Mouse (Mus musculus): ENCODE data around the gene Grb2.

Grb2 gene

GRCm38 (mm10) chr11:115603476-115604303, 104.7 kb downstream of the Grb2 start, which contains the start of the genes Mrps7 and Gga3:
Mrps7 (plus strand) TSS chr11:115603925.
Gga3 (minus strand) TSS chr11:115604051.
- peak; percentile 96 for DNase-seq (ENCODE audit: low read depth)

DNA sequence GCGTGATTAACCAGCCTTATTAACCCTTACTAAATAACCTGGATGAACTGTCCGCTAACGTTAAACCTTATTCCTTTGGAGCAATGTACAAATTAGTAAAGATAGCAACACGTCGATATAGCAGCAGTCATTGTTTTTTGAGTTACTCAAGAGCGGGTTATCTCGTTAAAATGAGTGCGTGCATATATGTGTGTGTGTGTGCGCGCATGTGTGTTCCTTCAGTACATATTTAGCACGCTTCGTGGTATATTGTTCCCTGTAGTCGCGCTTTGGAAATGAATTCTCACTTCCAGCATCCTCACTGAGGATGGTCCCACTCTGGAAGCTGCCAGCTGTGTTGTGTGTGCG, 105.3 kb downstream of the Grb2 start:
- DNase-seq (ENCODE audit: low read depth): no peak

DNA sequence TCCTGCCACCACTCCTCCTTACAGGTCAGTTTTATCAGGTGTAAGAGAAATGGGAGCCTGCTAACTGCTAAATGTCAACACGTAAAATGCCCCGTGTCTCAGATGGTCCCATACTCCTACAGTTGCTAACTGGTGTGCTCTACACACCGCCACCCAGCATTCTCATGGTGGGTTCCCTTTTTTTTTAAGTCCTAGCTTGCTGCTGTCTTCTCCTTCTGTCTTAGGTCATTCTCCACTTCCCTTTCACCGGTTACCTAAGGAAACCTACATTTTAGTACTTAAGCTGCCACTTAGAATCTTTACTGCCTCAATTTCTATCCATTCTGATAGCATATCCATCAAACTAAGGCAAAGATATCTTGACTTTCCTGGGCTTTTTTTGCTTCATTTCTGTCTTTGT, 107.2 kb downstream of the Grb2 start:
- DNase-seq (ENCODE audit: low read depth): no peak

DNA sequence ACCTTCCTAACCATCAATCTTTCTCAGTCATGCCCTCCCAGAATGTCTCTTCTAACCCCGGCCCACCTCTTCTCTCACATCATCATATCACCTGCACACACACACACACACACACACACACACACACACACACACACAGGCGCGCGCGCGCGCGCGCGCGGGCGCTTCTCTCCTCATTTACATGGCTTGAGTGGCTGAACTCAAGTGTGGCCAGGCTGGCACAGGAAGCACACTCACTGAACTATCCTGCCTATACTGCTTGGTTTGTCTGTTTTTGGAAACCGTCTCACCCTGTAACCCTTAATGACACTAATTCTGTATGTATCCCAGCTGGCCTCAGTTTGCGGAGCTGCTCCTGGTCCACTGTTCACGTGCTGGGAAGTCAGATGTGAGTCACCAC, 107.7 kb downstream of the Grb2 start:
- no peak for DNase-seq (ENCODE audit: low read depth)

- DNase-seq (ENCODE audit: low read depth): no peak
These were observed 108.7 kb downstream of the Grb2 start for GRCm38 (mm10) chr11:115599722-115600121.

DNA sequence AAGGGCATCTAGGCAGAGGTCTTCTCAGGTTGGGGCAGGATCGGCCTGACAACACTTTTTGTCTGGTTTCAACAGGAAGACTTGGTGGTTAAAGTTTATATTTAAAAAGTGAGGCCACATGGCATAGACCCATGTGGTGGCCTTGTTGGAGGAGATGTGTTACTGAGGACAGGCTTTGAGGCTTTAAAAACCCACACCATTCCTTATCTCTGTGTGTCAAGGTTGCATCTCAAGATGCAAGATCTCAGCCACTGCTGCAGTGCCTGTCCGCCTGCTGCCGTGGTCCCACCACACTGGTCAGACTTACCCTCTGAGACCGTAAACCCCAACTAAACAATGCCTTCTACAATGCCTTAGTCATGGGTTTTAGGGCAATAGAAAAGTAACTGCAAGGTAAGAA, 110.1 kb downstream of the Grb2 start:
- DNase-seq (ENCODE audit: low read depth): no peak

DNA sequence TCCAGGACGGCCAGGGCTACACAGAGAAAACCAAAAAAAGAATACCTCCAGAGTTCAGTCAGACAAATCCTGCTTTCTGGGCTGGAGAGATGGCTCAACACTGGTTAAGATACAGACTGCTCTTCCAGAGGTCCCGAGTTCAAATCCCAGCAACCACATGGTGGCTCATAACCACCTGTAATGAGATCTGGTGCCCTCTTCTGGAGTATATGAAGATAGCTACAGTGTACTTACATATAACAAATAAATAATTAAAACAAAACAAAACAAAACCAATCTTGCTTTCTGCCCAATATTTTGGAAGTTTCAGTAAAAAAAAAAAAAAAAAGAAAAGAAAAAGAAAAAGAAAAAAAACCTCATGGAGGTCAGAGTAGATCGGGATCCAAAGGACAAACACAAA, 113.2 kb downstream of the Grb2 start:
- no peak for DNase-seq (ENCODE audit: low read depth)
